Mouse (Mus musculus): ENCODE measurements around the gene Mboat7. TPM values are rescaled to one million over a fixed set of nuclear protein-coding genes. Genes with fewer than 3 reads are reported as not detected.

The Mboat7 gene
- total and polyA plus RNA-seq, 3 experiments: 31.1 to 113 TPM; not detected in 1

DNA sequence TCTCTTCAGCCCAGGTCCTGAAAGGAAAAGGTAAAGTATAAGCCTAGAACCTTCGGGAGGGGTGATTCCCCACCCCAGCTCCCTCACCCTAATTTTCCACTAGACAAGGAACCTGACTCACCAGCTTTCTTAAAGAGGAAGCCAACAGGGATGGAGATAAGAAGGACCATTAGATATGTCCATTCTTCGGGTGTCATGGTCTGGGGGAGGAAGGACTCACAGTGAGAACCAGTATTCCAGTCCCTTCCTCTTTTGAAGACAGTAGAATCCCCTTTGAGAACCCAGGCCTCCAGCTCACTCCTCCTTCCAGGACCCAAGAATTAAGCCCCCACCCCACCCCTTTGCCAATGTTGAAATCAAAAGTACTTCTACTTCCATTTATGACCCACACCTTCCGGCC lies 1.4 kb downstream of the Mboat7 start:
- Histone ChIP-seq H3K9ac (ENCODE audit: control insufficient read depth, low read depth, low read length, poor library complexity, severe bottlenecking) (peak overlapping the region; percentile 73), H3K36me3 (ENCODE audit: control insufficient read depth in 1 of 2, insufficient read depth in 2 of 2, low read length in 2 of 2) (peaks cover 0 to 7% of the 10 kb centered on the region in 2 experiments; a peak in 3 of 4 replicates), H3K27me3 (ENCODE audit: control insufficient read depth in 1 of 2, insufficient read depth in 2 of 2, low read length in 2 of 2) (no peaks in the 10 kb centered on the region), H3K4me3 (ENCODE audit: control insufficient read depth in 1 of 2, insufficient read depth in 1 of 2, low read depth in 2 of 2, low read length in 2 of 2) (peak overlapping the region; percentile 73 to 79), H3K27ac (ENCODE audit: control insufficient read depth, low read depth, low read length) (peak overlapping the region; percentile 92), H3K4me1 (ENCODE audit: control insufficient read depth in 1 of 2, insufficient read depth in 2 of 2, low read length in 2 of 2) (peaks cover 4 to 17% of the 10 kb centered on the region in 2 experiments; a peak in 3 of 4 replicates), H3K9me3 (replicated peaks; ENCODE audit: insufficient read depth, low read length) (no peaks in the 10 kb centered on the region), H3K79me2 (ENCODE audit: control insufficient read depth, insufficient read depth, low read length, poor library complexity) (peaks cover 7% of the 10 kb centered on the region; the same call in 1 of the 2 replicates)
- peak; percentile 71 for DNase-seq (ENCODE audit: low read depth, low spot score)
- no peak for TF ChIP-seq POLR2AphosphoS2 (IDR thresholded peaks at IDR 0.05; ENCODE audit: low read length)
- TF ChIP-seq SMC3 (IDR thresholded peaks at IDR 0.05; ENCODE audit: low read depth, low read length): peak; percentile 5; the same call in 1 of the 2 replicates
- no peak for TF ChIP-seq MEF2A (IDR thresholded peaks at IDR 0.05; ENCODE audit: extremely low read depth, insufficient replicate concordance, low read depth, low read length, poor library complexity, severe bottlenecking)
- peak in 1 of 2 experiments; percentile 53; a peak in 1 of 4 replicates for TF ChIP-seq EP300 (IDR thresholded peaks at IDR 0.05; ENCODE audit: low read depth in 1 of 2, low read length in 2 of 2)
- TF ChIP-seq SIN3A (IDR thresholded peaks at IDR 0.05; ENCODE audit: low read length): no peak
- TF ChIP-seq MXI1 (IDR thresholded peaks at IDR 0.05; ENCODE audit: low read depth, low read length): no peak; the same call in 1 of the 2 replicates
- no peak for TF ChIP-seq MYB (IDR thresholded peaks at IDR 0.05; ENCODE audit: low read depth, low read length)
- no peak for TF ChIP-seq MAFK (IDR thresholded peaks at IDR 0.05; ENCODE audit: borderline replicate concordance, low read depth, low read length)
- no peak for TF ChIP-seq POLR2AphosphoS5 (IDR thresholded peaks at IDR 0.05; ENCODE audit: borderline replicate concordance, low read depth, low read length)
- TF ChIP-seq CHD2 (IDR thresholded peaks at IDR 0.05; ENCODE audit: low read length): no peak
- no peak for TF ChIP-seq ZC3H11A (IDR thresholded peaks at IDR 0.05; ENCODE audit: low read depth, low read length)
- TF ChIP-seq USF2 (IDR thresholded peaks at IDR 0.05; ENCODE audit: borderline replicate concordance in 1 of 2, insufficient read depth in 1 of 2, low read depth in 1 of 2, low read length in 2 of 2): no peak
- no peak for TF ChIP-seq ZMIZ1 (IDR thresholded peaks at IDR 0.05; ENCODE audit: low read depth, low read length)
- TF ChIP-seq JUND (IDR thresholded peaks at IDR 0.05; ENCODE audit: low read depth, low read length): no peak
- TF ChIP-seq TCF12 (IDR thresholded peaks at IDR 0.05; ENCODE audit: low read depth, low read length): no peak
- TF ChIP-seq TBP (IDR thresholded peaks at IDR 0.05; ENCODE audit: low read depth, low read length): no peak
- TF ChIP-seq TAL1 (IDR thresholded peaks at IDR 0.05; ENCODE audit: low read length): no peak
- TF ChIP-seq GABPA (IDR thresholded peaks at IDR 0.05; ENCODE audit: low read depth, low read length): no peak
- TF ChIP-seq USF1 (IDR thresholded peaks at IDR 0.05; ENCODE audit: low read depth, low read length): no peak
- TF ChIP-seq RCOR1 (IDR thresholded peaks at IDR 0.05; ENCODE audit: low read depth, low read length): no peak
- no peak for TF ChIP-seq NELFE (IDR thresholded peaks at IDR 0.05; ENCODE audit: low read depth, low read length)
- no peak for TF ChIP-seq NRF1 (IDR thresholded peaks at IDR 0.05; ENCODE audit: insufficient read depth, low read depth, low read length, poor library complexity, severe bottlenecking)
- peak; percentile 48 for TF ChIP-seq GATA1 (IDR thresholded peaks at IDR 0.05; ENCODE audit: low read depth, low read length)
- TF ChIP-seq ZNF384 (IDR thresholded peaks at IDR 0.05; ENCODE audit: low read depth, low read length): no peak
- no peak for TF ChIP-seq ELF1 (IDR thresholded peaks at IDR 0.05; ENCODE audit: low read depth, low read length)
- no peak for TF ChIP-seq ZKSCAN1 (IDR thresholded peaks at IDR 0.05; ENCODE audit: low read depth, low read length)
- TF ChIP-seq ETS1 (IDR thresholded peaks at IDR 0.05; ENCODE audit: low read depth, low read length): peak; percentile 43; the same call in 1 of the 2 replicates
- TF ChIP-seq UBTF (IDR thresholded peaks at IDR 0.05; ENCODE audit: borderline replicate concordance, insufficient read depth, low read depth, low read length): no peak
- TF ChIP-seq RAD21 (IDR thresholded peaks at IDR 0.05; ENCODE audit: low read depth, low read length): no peak
- no peak for TF ChIP-seq E2F4 (IDR thresholded peaks at IDR 0.05; ENCODE audit: borderline replicate concordance, low read depth, low read length)
- no peak for TF ChIP-seq BHLHE40 (IDR thresholded peaks at IDR 0.05; ENCODE audit: borderline replicate concordance, low read depth, low read length)
- no peak for TF ChIP-seq POLR2A (IDR thresholded peaks at IDR 0.05; ENCODE audit: control insufficient read depth in 1 of 2, insufficient read depth in 1 of 2, low read depth in 1 of 2, low read length in 2 of 2, poor library complexity in 1 of 2)
- TF ChIP-seq MAX (IDR thresholded peaks at IDR 0.05; ENCODE audit: low read length): no peak
- TF ChIP-seq HCFC1 (IDR thresholded peaks at IDR 0.05; ENCODE audit: low read depth, low read length): no peak
- TF ChIP-seq KAT2A (conservative IDR thresholded peaks at IDR 0.05; ENCODE audit: low read depth, low read length): no peak
- 0 out of 2 replicates have a peak, but pooled peaks have one; percentile 11 for TF ChIP-seq MYC (IDR thresholded peaks at IDR 0.05; ENCODE audit: low read depth, low read length)
- no peak for TF ChIP-seq MAZ (IDR thresholded peaks at IDR 0.05; ENCODE audit: low read depth, low read length)
- TF ChIP-seq CTCF (IDR thresholded peaks at IDR 0.05 in 2 of 3, conservative IDR thresholded peaks at IDR 0.05 in 1 of 3; ENCODE audit: control insufficient read depth in 1 of 3, insufficient read depth in 1 of 3, low read depth in 2 of 3, low read length in 3 of 3, poor library complexity in 1 of 3, severe bottlenecking in 1 of 3): no peak

Measured in MEL (cell line).